5 mouse cellular contexts compared by ENCODE assay signal in the genomic region with DNA sequence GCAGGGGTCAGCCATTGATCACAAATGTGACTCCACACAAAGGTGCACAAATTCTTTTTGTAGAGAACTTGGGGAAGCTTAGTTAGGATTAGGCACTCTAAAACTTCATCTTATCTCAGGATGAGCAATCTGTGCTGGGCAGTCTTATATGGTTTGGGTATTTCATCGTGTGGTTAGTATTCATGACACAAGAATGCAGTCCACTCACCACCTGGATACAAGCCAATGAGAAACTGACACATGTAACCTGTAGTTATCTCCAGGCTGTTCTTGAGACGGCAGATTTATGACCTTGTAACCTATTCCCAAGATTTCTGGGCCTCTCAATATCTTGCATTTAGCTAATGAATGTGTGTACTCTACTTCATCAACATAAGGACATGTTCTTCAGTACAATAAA.
"Had no signal": no experiment of that assay in that cellular context is flagged by ENCODE, and none has a peak within 500 bp of the region (broad histone marks: within the 10 kb centered on the region; RNA-seq: fewer than 3 reads in every experiment).

No protein-coding gene starts in this region.

- DNase-seq: kidney, postnatal 14 days; liver; lung, adult 18-20 months; thymus, adult 2 months; thymus, postnatal 25 days had no signal
